Mouse (Mus musculus) lung, embryonic 16.5 days (tissue): Measurements from ENCODE around the gene 2810004N23Rik. TPM values are rescaled to one million over a fixed set of nuclear protein-coding genes. Genes with fewer than 3 reads are reported as not detected.
"Not testable (repeated sequence)": the region's sequence is repeated elsewhere in the genome, so short reads cannot be mapped to it uniquely, and the experiment has no call there.

Experiments used
- ATAC-seq: fragments of 200-750 bp; cut with Nextera tagmentation; 2 replicates; pipeline ENCODE4 v1.8.0; 2017; ENCODE audit warnings: low read depth, mild to moderate bottlenecking, moderate library complexity
- H3K27ac ChIP-seq: fragments of 300-500 bp; sonication (generic); 2 replicates; pipeline ENCODE4 v1.5.1; 2014; ENCODE audit warnings: mild to moderate bottlenecking, control low read depth, low read length
- H3K27me3 ChIP-seq: fragments of 300-500 bp; sonication (generic); 2 replicates; pipeline ENCODE4 v1.6.1; 2014; ENCODE audit warnings: low read depth, low read length, mixed read lengths; ENCODE audit not compliant: control insufficient read depth, insufficient read depth
- H3K36me3 ChIP-seq: fragments of 300-500 bp; sonication (generic); 2 replicates; pipeline ENCODE4 v1.6.1; 2014; ENCODE audit warnings: low read length; ENCODE audit not compliant: control insufficient read depth, insufficient read depth
- H3K4me1 ChIP-seq: fragments of 300-500 bp; sonication (generic); replicated peaks from 2 replicates; pipeline ENCODE4 v1.6.1; 2014; ENCODE audit warnings: low read length, mixed read lengths; ENCODE audit not compliant: control insufficient read depth, insufficient read depth
- H3K4me2 ChIP-seq: fragments of 300-500 bp; sonication (generic); 2 replicates; pipeline ENCODE4 v1.6.1; 2014; ENCODE audit warnings: low read depth, low read length, control low read depth
- H3K4me3 ChIP-seq: fragments of 300-500 bp; sonication (generic); 2 replicates; pipeline ENCODE4 v1.5.1; 2014; ENCODE audit warnings: mild to moderate bottlenecking, low read length, control low read depth
- H3K9ac ChIP-seq: fragments of 300-500 bp; sonication (generic); 2 replicates; pipeline ENCODE4 v1.6.1; 2014; ENCODE audit warnings: low read length, control low read depth
- H3K9me3 ChIP-seq: fragments of 300-500 bp; sonication (generic); 2 replicates; pipeline ENCODE4 v1.6.1; 2016; ENCODE audit warnings: low read length; ENCODE audit not compliant: control insufficient read depth
- WGBS: fragments of 180-500 bp; shearing (Covaris S2); extraction: QIAGEN DNeasy Blood & Tissue Kit; methylation state at CpG from one replicate; pipeline ENCODE4 v1.1.7; 2014; 5-methylcytosine and 5-hydroxymethylcytosine counted together
- polyA plus RNA-seq: library from polyadenylated mRNA; unstranded; fragments of >200 nt; fragmentation: Nextera tagmentation; extraction: Ambion mirVana; gene quantifications from 2 replicates; pipeline ENCODE4 v1.2.1, GENCODE M21; 2015

Gene 2810004N23Rik
- polyA plus RNA-seq, 1 experiment from 2014 or later = 42.7 TPM

DNA sequence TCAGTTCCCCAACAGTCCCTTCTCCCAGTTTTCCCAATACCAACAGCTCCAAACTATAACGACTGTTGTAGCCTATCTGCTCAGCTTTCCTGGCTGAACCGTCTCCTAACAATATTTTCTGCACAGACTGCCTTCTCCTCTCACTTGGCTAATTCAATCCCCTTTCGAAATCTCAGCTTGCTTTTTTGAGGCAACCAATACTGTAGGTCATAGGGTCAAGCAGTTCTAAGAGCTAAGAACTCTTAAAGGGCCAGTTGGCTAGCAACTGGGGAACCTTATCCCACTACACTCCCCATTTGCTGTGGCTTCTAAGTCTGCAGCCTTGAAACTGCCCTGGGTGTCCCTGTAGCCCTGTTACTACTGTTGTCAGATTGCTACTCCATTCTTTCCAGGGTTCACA lies 17.8 kb downstream of the 2810004N23Rik start:
- H3K9ac ChIP-seq = no peak overlapping the region
- H3K27me3 ChIP-seq = no peaks in the 10 kb centered on the region
- H3K36me3 ChIP-seq = peaks cover 14% of the 10 kb centered on the region
- no peaks in the 10 kb centered on the region for H3K4me1 ChIP-seq
- ATAC-seq = no peak
- H3K27ac ChIP-seq = no peak overlapping the region
- no peaks in the 10 kb centered on the region for H3K9me3 ChIP-seq
- H3K4me2 ChIP-seq = no peak overlapping the region
- no peak overlapping the region for H3K4me3 ChIP-seq
- 50% methylated on average over 3 of the region's 3 CpGs for WGBS

DNA sequence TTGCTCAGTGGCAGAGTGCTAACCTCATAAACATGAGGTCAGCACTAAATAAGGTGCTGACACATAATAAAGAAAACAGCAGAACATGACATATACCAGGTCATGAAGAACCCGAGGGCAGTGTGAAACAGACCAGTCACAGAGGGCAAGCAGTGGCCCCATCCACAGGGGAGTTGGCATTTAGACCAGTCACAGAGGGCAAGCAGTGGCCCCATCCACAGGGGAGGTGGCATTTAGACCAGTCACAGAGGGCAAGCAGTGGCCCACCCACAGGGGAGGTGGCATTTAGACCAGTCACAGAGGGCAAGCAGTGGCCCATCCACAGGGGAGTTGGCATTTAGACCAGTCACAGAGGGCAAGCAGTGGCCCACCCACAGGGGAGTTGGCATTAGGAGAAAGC lies 20.0 kb downstream of the 2810004N23Rik start:
- ATAC-seq, H3K9ac ChIP-seq, H3K27me3 ChIP-seq, H3K27ac ChIP-seq, H3K9me3 ChIP-seq, H3K4me3 ChIP-seq, H3K4me2 ChIP-seq, H3K4me1 ChIP-seq: not testable (repeated sequence)
- peaks cover 34% of the 10 kb centered on the region for H3K36me3 ChIP-seq
- 67% methylated on average over 1 of the region's 1 CpGs for WGBS

DNA sequence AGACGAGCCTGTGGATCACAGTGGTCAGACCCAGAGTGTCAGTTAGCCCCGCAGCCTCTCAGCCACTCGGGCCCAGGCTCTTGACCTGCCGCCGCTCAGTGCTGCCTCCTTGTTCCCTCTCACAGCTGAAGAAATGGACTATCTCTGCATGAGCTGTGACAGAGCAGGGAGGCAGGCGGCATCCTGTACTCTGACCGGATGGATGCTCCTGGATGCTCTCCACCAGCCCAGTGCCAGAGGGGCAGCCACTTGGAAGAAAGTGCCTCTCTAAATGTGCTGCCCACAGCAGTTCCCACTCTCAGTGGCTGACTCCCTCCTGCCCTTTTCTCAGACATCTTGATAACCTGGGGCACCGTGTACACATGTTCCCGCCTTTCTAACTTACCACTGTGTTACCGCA lies 21.1 kb downstream of the 2810004N23Rik start:
- no peak overlapping the region for H3K27ac ChIP-seq
- H3K4me3 ChIP-seq = no peak overlapping the region
- H3K9me3 ChIP-seq = no peaks in the 10 kb centered on the region
- no peak overlapping the region for H3K9ac ChIP-seq
- H3K27me3 ChIP-seq = no peaks in the 10 kb centered on the region
- 88% methylated on average over 10 of the region's 10 CpGs for WGBS
- no peak for ATAC-seq
- H3K4me2 ChIP-seq = no peak overlapping the region
- H3K4me1 ChIP-seq = no peaks in the 10 kb centered on the region
- H3K36me3 ChIP-seq = peaks cover 34% of the 10 kb centered on the region

DNA sequence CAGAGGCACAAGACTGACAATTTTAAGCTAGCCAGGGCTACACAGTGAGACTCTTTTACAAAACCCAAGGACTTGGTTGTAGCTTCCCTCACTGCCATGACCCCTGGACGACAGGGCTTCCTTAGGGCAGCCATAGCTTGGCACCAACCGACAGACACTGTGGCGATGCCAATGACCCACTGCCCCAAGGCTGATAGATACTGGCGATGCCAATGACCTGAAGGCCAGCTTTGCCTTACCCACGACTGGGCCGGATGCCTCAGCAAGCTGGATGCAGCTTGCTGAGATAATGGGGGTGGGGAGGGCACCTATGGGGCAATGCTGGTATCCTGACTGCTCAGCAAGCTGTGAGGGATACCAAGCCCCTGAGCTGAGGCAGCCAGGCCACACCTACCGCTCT lies 22.0 kb downstream of the 2810004N23Rik start:
- H3K4me2 ChIP-seq = no peak overlapping the region
- no peak overlapping the region for H3K9ac ChIP-seq
- peaks cover 34% of the 10 kb centered on the region for H3K36me3 ChIP-seq
- 87% methylated on average over 7 of the region's 7 CpGs for WGBS
- no peak overlapping the region for H3K4me3 ChIP-seq
- no peak overlapping the region for H3K27ac ChIP-seq
- no peaks in the 10 kb centered on the region for H3K4me1 ChIP-seq
- H3K9me3 ChIP-seq = no peaks in the 10 kb centered on the region
- H3K27me3 ChIP-seq = no peaks in the 10 kb centered on the region
- no peak for ATAC-seq

DNA sequence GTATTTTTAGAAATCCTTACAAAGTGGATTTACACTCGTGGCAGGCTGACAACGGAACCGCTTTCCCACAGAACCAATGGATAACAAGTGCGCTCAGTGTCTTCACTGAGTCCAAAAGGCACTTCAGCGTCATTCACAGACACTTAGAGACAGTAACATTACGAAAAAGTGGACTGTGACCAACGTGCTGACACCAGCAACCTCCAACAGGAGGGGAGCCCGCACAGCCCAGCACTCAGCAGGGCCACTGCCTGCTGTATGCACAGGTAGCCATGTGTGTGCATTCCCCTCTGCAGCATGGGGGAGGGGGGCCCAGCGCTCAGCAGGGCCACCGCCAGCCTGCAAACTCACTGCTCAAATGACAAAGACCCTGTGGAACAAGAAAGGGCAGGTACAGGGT lies 23.5 kb downstream of the 2810004N23Rik start:
- no peaks in the 10 kb centered on the region for H3K9me3 ChIP-seq
- no peak overlapping the region for H3K9ac ChIP-seq
- H3K4me1 ChIP-seq = no peaks in the 10 kb centered on the region
- H3K4me2 ChIP-seq = no peak overlapping the region
- H3K27me3 ChIP-seq = no peaks in the 10 kb centered on the region
- no peak overlapping the region for H3K27ac ChIP-seq
- peaks cover 32% of the 10 kb centered on the region for H3K36me3 ChIP-seq
- WGBS = 89% methylated on average over 10 of the region's 10 CpGs
- no peak overlapping the region for H3K4me3 ChIP-seq
- ATAC-seq = no peak

DNA sequence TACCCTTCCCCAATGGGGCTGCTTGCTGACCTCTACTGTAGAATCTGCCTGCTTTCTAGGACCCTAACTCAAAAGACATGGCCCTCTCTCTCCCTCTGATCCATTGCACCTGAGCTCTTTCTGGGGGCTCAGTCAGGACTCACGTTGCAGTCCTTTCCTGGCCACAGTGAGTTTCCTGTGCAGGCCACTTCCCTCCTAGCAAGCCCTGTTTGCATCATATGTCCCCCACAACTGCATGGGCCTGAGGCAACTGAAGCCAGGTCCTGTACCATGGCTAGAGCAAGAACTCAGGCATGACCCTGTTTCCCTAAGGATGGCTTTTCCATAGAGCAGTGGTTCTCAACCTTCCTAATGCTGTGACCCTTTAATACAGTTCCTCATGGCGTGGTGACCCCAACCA lies 25.0 kb downstream of the 2810004N23Rik start:
- Histone ChIP-seq H3K27ac (no peak overlapping the region), H3K9me3 (no peaks in the 10 kb centered on the region), H3K9ac (no peak overlapping the region), H3K4me1 (0 out of 2 replicates have a peak, but pooled peaks cover 3% of the 10 kb centered on the region), H3K36me3 (peaks cover 32% of the 10 kb centered on the region), H3K4me3 (no peak overlapping the region), H3K4me2 (no peak overlapping the region), H3K27me3 (no peaks in the 10 kb centered on the region)
- ATAC-seq = no peak
- 74% methylated on average over 2 of the region's 2 CpGs for WGBS

DNA sequence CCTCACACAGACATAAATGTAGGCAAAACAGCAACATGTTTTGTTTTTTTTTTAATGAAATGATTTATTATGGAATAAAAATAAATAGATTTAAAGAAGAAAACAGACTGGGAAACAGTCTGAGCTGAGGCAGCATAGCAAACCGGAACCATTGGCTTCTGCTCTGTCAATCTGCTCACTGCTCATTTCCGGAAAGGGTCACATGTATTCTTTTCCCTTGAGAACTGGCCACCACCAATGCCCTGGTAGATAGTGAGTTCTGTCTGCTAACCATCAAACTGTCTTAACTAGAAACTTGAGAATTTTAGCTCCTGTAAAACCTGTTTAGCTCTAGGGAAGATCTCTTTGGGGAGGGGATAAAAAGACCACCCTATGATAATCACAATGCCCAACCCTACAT lies 26.0 kb downstream of the 2810004N23Rik start:
- H3K4me2 ChIP-seq = no peak overlapping the region
- peaks cover 32% of the 10 kb centered on the region for H3K36me3 ChIP-seq
- no peak overlapping the region for H3K27ac ChIP-seq
- 0 out of 2 replicates have a peak, but pooled peaks cover 3% of the 10 kb centered on the region for H3K4me1 ChIP-seq
- no peak overlapping the region for H3K9ac ChIP-seq
- H3K27me3 ChIP-seq = no peaks in the 10 kb centered on the region
- H3K4me3 ChIP-seq = no peak overlapping the region
- no peak for ATAC-seq
- WGBS = 72% methylated on average over 2 of the region's 2 CpGs
- no peaks in the 10 kb centered on the region for H3K9me3 ChIP-seq

DNA sequence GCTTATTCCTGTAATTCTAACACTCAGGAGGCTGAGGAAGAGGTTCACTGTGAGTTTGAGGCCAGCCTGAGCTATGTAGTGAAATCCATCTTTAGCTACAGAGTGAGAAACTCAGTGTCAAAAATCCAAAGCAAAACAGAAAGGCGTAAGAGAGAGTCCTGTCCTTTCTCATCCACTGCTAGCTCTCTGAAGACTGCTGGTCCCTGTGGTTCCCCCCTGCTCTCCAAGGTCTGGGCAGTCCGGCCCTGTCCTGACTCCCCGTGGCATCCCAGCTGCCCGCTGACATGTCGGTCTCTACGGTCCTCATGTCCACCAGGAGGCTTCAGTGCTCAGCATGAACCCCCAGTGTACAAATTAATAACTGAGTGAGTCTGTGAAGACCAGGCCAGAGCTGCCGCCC lies 26.6 kb downstream of the 2810004N23Rik start:
- 85% methylated on average over 7 of the region's 7 CpGs for WGBS
- no peaks in the 10 kb centered on the region for H3K27me3 ChIP-seq
- 0 out of 2 replicates have a peak, but pooled peaks cover 3% of the 10 kb centered on the region for H3K4me1 ChIP-seq
- H3K4me3 ChIP-seq = no peak overlapping the region
- no peak overlapping the region for H3K9ac ChIP-seq
- ATAC-seq = no peak
- H3K27ac ChIP-seq = no peak overlapping the region
- no peak overlapping the region for H3K4me2 ChIP-seq
- peaks cover 28% of the 10 kb centered on the region for H3K36me3 ChIP-seq
- no peaks in the 10 kb centered on the region for H3K9me3 ChIP-seq

DNA sequence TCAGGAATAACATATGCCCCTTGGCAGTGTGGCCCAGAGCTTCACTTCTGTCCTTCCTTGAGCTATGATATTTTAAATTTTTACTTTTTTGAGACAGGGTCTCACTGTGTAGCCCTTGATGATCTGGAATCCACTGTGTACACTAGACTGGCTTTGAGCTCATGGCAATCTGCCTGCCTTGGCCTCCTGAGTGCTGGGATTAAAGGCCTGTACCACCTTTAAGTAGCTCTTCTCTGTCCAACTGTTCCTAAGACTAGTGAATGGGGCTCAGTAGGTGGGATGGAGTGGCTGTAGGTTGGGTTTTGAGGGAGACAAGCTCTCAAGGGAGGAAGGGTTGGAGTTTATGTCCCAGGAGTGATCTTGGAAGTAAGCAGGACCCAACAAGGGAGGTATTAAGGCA lies 27.1 kb downstream of the 2810004N23Rik start:
- no peaks in the 10 kb centered on the region for H3K27me3 ChIP-seq
- H3K4me2 ChIP-seq = no peak overlapping the region
- no peaks in the 10 kb centered on the region for H3K9me3 ChIP-seq
- no peak for ATAC-seq
- 0 out of 2 replicates have a peak, but pooled peaks cover 3% of the 10 kb centered on the region for H3K4me1 ChIP-seq
- H3K9ac ChIP-seq = no peak overlapping the region
- H3K36me3 ChIP-seq = peaks cover 25% of the 10 kb centered on the region
- no peak overlapping the region for H3K4me3 ChIP-seq
- no peak overlapping the region for H3K27ac ChIP-seq
